ENCODE assay signal across 8 mouse cellular contexts in the genomic region with DNA sequence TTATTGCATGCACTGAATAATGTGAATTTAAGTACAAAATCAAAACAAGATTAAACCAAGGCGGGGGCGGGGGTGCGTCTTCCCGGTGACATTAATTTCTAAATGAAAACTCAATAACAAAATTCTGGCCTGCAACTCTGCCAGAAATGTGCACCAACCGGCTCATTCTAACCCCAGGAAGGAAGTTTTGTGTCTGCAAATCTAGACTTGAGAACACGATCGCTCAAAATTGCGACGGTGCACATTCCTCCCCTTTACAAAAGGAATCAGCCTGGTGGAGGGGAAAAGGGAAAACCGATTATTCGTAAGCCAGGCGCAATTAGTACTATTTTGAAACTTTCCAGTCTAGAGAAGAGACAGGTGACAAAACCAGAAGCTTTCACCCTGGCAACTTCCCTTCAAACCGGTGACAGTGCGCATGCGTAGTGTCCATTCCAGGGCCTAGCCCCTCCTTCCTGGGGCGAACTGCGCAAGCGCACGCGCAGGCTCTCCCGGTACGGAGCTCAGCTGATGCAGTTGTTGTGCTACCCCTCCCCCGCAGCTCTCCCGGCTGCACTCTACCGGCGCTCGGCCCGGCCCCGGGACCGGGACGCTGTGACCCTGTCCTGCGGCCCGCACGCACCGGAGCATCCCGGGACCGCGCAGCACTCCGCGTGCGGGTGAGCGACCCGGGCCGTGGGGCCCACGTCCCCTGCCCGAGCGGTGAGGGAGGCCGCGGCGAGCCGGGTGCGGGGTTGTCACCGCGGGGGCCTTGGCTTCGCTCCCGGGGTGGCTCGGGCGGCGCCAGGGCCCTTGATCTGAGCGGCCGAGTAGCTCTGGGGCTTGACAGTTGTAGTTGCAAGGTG. TPM values are rescaled to one million over a fixed set of nuclear protein-coding genes. Genes with fewer than 3 reads are reported as not detected.
DNase-seq lines count a peak whose midpoint lies in the region; ATAC-seq lines count a peak whose summit lies in the region.

A gene (plus strand): TSS at position 458 of the 845 bp plus-strand sequence.

- H3K9ac ChIP-seq in kidney, embryonic 15.5 days: peak within 1 kb of the TSS; percentile 96

- peak; percentile 98 for ATAC-seq in erythroblast, adult 5-6 weeks (replicated peaks; ENCODE audit: low FRiP score, poor library complexity, severe bottlenecking)
- ATAC-seq in kidney, embryonic 15.5 days (replicated peaks; ENCODE audit: low FRiP score): peak; percentile 100
- peak; percentile 98 for ATAC-seq in monocyte, adult 5-6 weeks (replicated peaks; ENCODE audit: insufficient number of reproducible peaks, low FRiP score, low TSS enrichment, poor library complexity, severe bottlenecking)

- peaks cover 5% of the 10 kb centered on the region for H3K4me1 ChIP-seq in heart, embryonic 10.5 days
- H3K4me1 ChIP-seq in kidney, embryonic 15.5 days: peaks cover 8% of the 10 kb centered on the region; the same call in 1 of the 2 replicates

- H3K27me3 ChIP-seq in heart, embryonic 10.5 days (ENCODE audit: insufficient read depth, poor library complexity, severe bottlenecking): no peaks in the 10 kb centered on the region
- no peaks in the 10 kb centered on the region for H3K27me3 ChIP-seq in kidney, embryonic 15.5 days

- WGBS in heart, embryonic 10.5 days: 3% methylated on average over 61 of the region's 61 CpGs
- 3% methylated on average over 61 of the region's 61 CpGs for WGBS in kidney, embryonic 15.5 days

- peaks cover 22% of the 10 kb centered on the region for H3K36me3 ChIP-seq in heart, embryonic 10.5 days
- H3K36me3 ChIP-seq in kidney, embryonic 15.5 days: peaks cover 26% of the 10 kb centered on the region

- peak; percentile 94 to 95 for DNase-seq in B cell, adult 2 months
- DNase-seq in brain, adult 2 months (ENCODE audit: low read depth, low spot score): peak; percentile 99
- peak; percentile 98 for DNase-seq in heart, embryonic 10.5 days (ENCODE audit: low spot score)
- peak; percentile 98 for DNase-seq in liver
- DNase-seq in spleen, postnatal 4 days (ENCODE audit: low spot score in 2 of 2): peak; percentile 94 to 98

- H3K4me3 ChIP-seq in heart, embryonic 10.5 days: peak within 1 kb of the TSS; percentile 95
- peak within 1 kb of the TSS; percentile 97 for H3K4me3 ChIP-seq in kidney, embryonic 15.5 days (replicated peaks)

- H3K4me2 ChIP-seq in kidney, embryonic 15.5 days: peak within 1 kb of the TSS; percentile 64

- H3K27ac ChIP-seq in heart, embryonic 10.5 days: peak within 1 kb of the TSS; percentile 98
- peak within 1 kb of the TSS; percentile 79 for H3K27ac ChIP-seq in kidney, embryonic 15.5 days

- no peaks in the 10 kb centered on the region for H3K9me3 ChIP-seq in heart, embryonic 10.5 days
- no peaks in the 10 kb centered on the region for H3K9me3 ChIP-seq in kidney, embryonic 15.5 days (replicated peaks)

RNA-seq across cellular contexts. Expression of the gene that starts here (rescaled TPM):
- 19.9 and 20.8 TPM in 2 replicates for total RNA-seq in erythroblast, adult 5-6 weeks (2015; ENCODE audit: low replicate concordance)
- 14.7 and 18.1 TPM in 2 replicates for total RNA-seq in erythroblast, adult 5-6 weeks (2017; ENCODE audit: low replicate concordance)
- 22.0 and 26.7 TPM in 2 replicates for polyA plus RNA-seq in heart, embryonic 10.5 days (2016; fragmentation: Nextera tagmentation; extraction: Ambion mirVana)
- 35.5 and 41.0 TPM in 2 replicates for polyA plus RNA-seq in kidney, embryonic 15.5 days (2015; fragmentation: Nextera tagmentation; extraction: Ambion mirVana)
- total RNA-seq in monocyte, adult 5-6 weeks (2017): 42.0 to 68.4 TPM (median 46.9 TPM) in 3 replicates

Comparison
In these comparisons a context has a peak if more than half of its experiments do, and no peak if none do; other contexts are left out.
1. Peak in every context shown above with its lines: DNase-seq, ATAC-seq, H3K4me3 ChIP-seq and H3K27ac ChIP-seq.